Mouse (Mus musculus) liver, postnatal 0 days (tissue): ENCODE measurements around the gene Ocm.

ENCODE experiments used
- CTCF ChIP-seq: sonication (generic); IDR thresholded peaks from 2 replicates; pipeline ENCODE4 v1.5.1; 2016; ENCODE audit warnings: antibody characterized with exemption, low read depth
- EP300 ChIP-seq: IDR thresholded peaks from 2 replicates; pipeline ENCODE4 v1.6.1; 2016; ENCODE audit warnings: antibody characterized with exemption, low read depth, mild to moderate bottlenecking

DNA sequence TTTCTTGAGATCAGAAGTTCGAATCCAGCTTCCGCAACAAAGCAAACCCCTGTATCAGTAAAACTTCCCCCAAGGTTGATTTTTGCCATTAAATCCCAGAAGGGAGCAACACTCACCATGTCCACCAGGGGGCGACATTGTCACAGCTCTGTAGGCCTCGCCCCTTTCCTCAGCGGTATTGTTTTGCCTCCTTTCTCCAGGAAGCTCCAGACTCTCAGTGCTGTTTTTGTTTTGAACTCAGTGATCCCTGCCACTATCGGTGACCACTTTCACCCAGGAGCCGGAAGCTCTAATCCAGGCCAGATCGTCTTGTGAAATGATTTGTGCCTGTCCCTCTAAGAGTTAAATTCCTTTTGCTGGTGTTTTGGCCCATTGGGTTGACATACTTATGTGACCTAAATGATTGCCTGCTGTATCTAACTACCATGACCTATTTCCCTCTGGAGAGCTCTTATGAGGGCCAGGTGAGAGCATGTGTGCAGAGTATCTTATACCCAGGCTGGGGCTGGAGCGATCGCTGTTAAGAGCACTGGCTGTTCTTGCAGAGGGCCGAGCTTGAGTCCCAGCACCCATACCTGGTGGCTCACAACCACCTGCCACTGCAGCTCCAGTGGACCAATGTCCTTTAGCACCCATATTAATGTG, 14.4 kb upstream of the Ocm start:
- TF ChIP-seq EP300 (no peak), CTCF (peak; percentile 97)
